Mouse (Mus musculus): Measurements from ENCODE around the gene Rpp38. TPM values are rescaled to one million over a fixed set of nuclear protein-coding genes. Genes with fewer than 3 reads are reported as not detected.

The Rpp38 gene
- polyA plus RNA-seq, 1 experiment, result 17.1 TPM

DNA sequence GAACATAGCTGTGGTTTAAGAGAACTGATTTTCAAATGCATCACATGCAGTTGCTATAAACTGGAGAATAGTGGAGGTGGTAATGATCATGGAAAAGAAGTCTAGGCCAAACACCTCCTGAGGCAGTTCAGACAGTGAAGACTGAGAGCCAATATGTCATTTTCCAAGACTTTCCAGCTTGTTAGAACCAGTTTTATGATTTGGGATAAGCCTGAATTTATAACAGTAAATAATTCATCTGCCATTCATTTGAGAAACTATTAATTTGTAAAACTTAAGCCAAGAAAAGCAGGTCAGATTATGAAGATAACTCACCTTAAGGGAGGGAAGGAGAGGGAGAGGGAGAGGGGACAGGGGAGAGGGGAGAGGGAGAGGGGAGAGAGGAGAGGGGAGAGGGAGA lies 20.7 kb upstream of the Rpp38 start:
- H3K27me3 ChIP-seq (ENCODE audit: control insufficient read depth, insufficient read depth, low read length, poor library complexity, severe bottlenecking), result no peaks in the 10 kb centered on the region
- no peak overlapping the region for H3K4me3 ChIP-seq (ENCODE audit: low read depth, low read length)
- H3K4me1 ChIP-seq (ENCODE audit: control insufficient read depth, insufficient read depth, low read length), result no peaks in the 10 kb centered on the region
- TF ChIP-seq POLR2A (IDR thresholded peaks at IDR 0.05; ENCODE audit: insufficient read depth, low read length) (no peak), CTCF (IDR thresholded peaks at IDR 0.05; ENCODE audit: low read depth, low read length) (no peak), EP300 (IDR thresholded peaks at IDR 0.05; ENCODE audit: insufficient read depth, low read depth, low read length) (no peak)
- no peak overlapping the region for H3K9ac ChIP-seq (ENCODE audit: low read depth, poor library complexity, severe bottlenecking)
- no peak overlapping the region for H3K27ac ChIP-seq (ENCODE audit: insufficient read depth, low read length)
- H3K9me3 ChIP-seq (replicated peaks; ENCODE audit: control insufficient read depth, insufficient read depth, low read length, poor library complexity, severe bottlenecking), result no peaks in the 10 kb centered on the region
- H3K36me3 ChIP-seq (ENCODE audit: control insufficient read depth, insufficient read depth, low read length, poor library complexity, severe bottlenecking), result no peaks in the 10 kb centered on the region

- Histone ChIP-seq H3K27ac (ENCODE audit: insufficient read depth, low read length) (no peak overlapping the region), H3K4me3 (ENCODE audit: low read depth, low read length) (no peak overlapping the region)
- no peak for TF ChIP-seq POLR2A (IDR thresholded peaks at IDR 0.05; ENCODE audit: insufficient read depth, low read length)
- no peak for TF ChIP-seq EP300 (IDR thresholded peaks at IDR 0.05; ENCODE audit: insufficient read depth, low read depth, low read length)
- TF ChIP-seq CTCF (IDR thresholded peaks at IDR 0.05; ENCODE audit: low read depth, low read length), result peak; percentile 18
Measured at GRCm38 (mm10) chr2:3348919-3349318, 16.5 kb upstream of the Rpp38 start.

DNA sequence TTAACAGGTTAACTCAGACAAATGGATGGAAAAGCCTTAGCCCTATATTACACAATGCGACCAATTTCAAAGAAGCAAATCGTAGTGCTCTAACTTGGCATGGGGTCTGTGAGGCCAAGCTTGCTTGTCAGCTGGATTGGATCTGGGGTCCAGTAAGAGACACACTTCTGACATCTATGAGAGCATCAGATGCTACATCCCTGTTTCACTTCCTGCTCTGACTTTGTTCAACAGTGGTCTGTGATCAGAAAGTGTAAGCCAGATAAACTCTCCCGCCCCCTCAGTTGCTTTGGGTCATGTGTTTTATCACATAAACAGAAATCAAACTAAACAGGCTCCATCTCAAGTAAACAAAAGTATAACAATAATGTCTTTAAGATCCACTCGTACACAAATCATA lies 16.0 kb upstream of the Rpp38 start:
- Histone ChIP-seq H3K27ac (ENCODE audit: insufficient read depth, low read length) (no peak overlapping the region), H3K27me3 (ENCODE audit: control insufficient read depth, insufficient read depth, low read length, poor library complexity, severe bottlenecking) (no peaks in the 10 kb centered on the region), H3K9ac (ENCODE audit: low read depth, poor library complexity, severe bottlenecking) (no peak overlapping the region), H3K4me3 (ENCODE audit: low read depth, low read length) (no peak overlapping the region), H3K9me3 (replicated peaks; ENCODE audit: control insufficient read depth, insufficient read depth, low read length, poor library complexity, severe bottlenecking) (no peaks in the 10 kb centered on the region), H3K36me3 (ENCODE audit: control insufficient read depth, insufficient read depth, low read length, poor library complexity, severe bottlenecking) (no peaks in the 10 kb centered on the region), H3K4me1 (ENCODE audit: control insufficient read depth, insufficient read depth, low read length) (no peaks in the 10 kb centered on the region)
- TF ChIP-seq POLR2A (IDR thresholded peaks at IDR 0.05; ENCODE audit: insufficient read depth, low read length), result no peak
- no peak for TF ChIP-seq EP300 (IDR thresholded peaks at IDR 0.05; ENCODE audit: insufficient read depth, low read depth, low read length)
- no peak for TF ChIP-seq CTCF (IDR thresholded peaks at IDR 0.05; ENCODE audit: low read depth, low read length)

More at GRCm38 (mm10) chr2:3348919-3349318, 16.5 kb upstream of the Rpp38 start:
- no peaks in the 10 kb centered on the region for H3K36me3 ChIP-seq (ENCODE audit: control insufficient read depth, insufficient read depth, low read length, poor library complexity, severe bottlenecking)
- no peak overlapping the region for H3K9ac ChIP-seq (ENCODE audit: low read depth, poor library complexity, severe bottlenecking)
- H3K9me3 ChIP-seq (replicated peaks; ENCODE audit: control insufficient read depth, insufficient read depth, low read length, poor library complexity, severe bottlenecking), result no peaks in the 10 kb centered on the region
- H3K4me1 ChIP-seq (ENCODE audit: control insufficient read depth, insufficient read depth, low read length), result no peaks in the 10 kb centered on the region
- no peaks in the 10 kb centered on the region for H3K27me3 ChIP-seq (ENCODE audit: control insufficient read depth, insufficient read depth, low read length, poor library complexity, severe bottlenecking)

GRCm38 (mm10) chr2:3335611-3336301 lies 3.3 kb upstream of the Rpp38 start, which contains the start of gene Acbd7:
Gene Acbd7 (plus strand): TSS chr2:3336168.
- H3K9me3 ChIP-seq (replicated peaks; ENCODE audit: control insufficient read depth, insufficient read depth, low read length, poor library complexity, severe bottlenecking), result no peaks in the 10 kb centered on the region
- H3K4me3 ChIP-seq (ENCODE audit: low read depth, low read length), result peak within 1 kb of the TSS; percentile 76
- no peaks in the 10 kb centered on the region for H3K4me1 ChIP-seq (ENCODE audit: control insufficient read depth, insufficient read depth, low read length)
- H3K27me3 ChIP-seq (ENCODE audit: control insufficient read depth, insufficient read depth, low read length, poor library complexity, severe bottlenecking), result no peaks in the 10 kb centered on the region
- H3K27ac ChIP-seq (ENCODE audit: insufficient read depth, low read length), result no peak within 1 kb of the TSS
- TF ChIP-seq POLR2A (IDR thresholded peaks at IDR 0.05; ENCODE audit: insufficient read depth, low read length) (peak; percentile 14), EP300 (IDR thresholded peaks at IDR 0.05; ENCODE audit: insufficient read depth, low read depth, low read length) (no peak)
- H3K9ac ChIP-seq (ENCODE audit: low read depth, poor library complexity, severe bottlenecking), result peak within 1 kb of the TSS; percentile 11; the same call in 1 of the 2 replicates
- H3K36me3 ChIP-seq (ENCODE audit: control insufficient read depth, insufficient read depth, low read length, poor library complexity, severe bottlenecking), result no peaks in the 10 kb centered on the region

- no peak overlapping the region for H3K9ac ChIP-seq (ENCODE audit: low read depth, poor library complexity, severe bottlenecking)
- no peak overlapping the region for H3K4me3 ChIP-seq (ENCODE audit: low read depth, low read length)
- H3K9me3 ChIP-seq (replicated peaks; ENCODE audit: control insufficient read depth, insufficient read depth, low read length, poor library complexity, severe bottlenecking), result no peaks in the 10 kb centered on the region
- no peak overlapping the region for H3K27ac ChIP-seq (ENCODE audit: insufficient read depth, low read length)
- TF ChIP-seq CTCF (IDR thresholded peaks at IDR 0.05; ENCODE audit: low read depth, low read length) (no peak), EP300 (IDR thresholded peaks at IDR 0.05; ENCODE audit: insufficient read depth, low read depth, low read length) (no peak), POLR2A (IDR thresholded peaks at IDR 0.05; ENCODE audit: insufficient read depth, low read length) (no peak)
- peaks cover 9% of the 10 kb centered on the region for H3K36me3 ChIP-seq (ENCODE audit: control insufficient read depth, insufficient read depth, low read length, poor library complexity, severe bottlenecking)
- no peaks in the 10 kb centered on the region for H3K4me1 ChIP-seq (ENCODE audit: control insufficient read depth, insufficient read depth, low read length)
- no peaks in the 10 kb centered on the region for H3K27me3 ChIP-seq (ENCODE audit: control insufficient read depth, insufficient read depth, low read length, poor library complexity, severe bottlenecking)
Measured at GRCm38 (mm10) chr2:3333761-3334160, 1.3 kb upstream of the Rpp38 start.

DNA sequence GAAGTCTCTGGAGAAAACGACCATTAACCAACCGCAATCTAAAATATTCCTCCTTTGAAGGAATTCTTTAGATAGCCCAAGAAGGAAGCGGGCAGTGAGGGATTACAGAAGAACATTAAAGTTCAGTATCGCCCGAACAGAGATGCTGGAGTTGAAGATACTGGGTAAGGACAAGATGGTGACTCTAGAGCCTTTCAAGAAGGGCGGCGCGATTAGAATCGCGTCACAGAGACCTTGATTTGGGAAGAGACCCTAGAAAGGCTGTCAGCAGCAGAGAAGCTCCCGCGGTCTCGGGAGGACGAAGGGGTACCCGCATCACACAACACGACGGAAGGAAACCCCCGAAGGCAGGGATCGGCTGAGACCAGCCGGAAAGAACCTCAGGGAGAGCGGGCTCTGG lies 387 bp downstream of the Rpp38 start:
- no peaks in the 10 kb centered on the region for H3K27me3 ChIP-seq (ENCODE audit: control insufficient read depth, insufficient read depth, low read length, poor library complexity, severe bottlenecking)
- TF ChIP-seq CTCF (IDR thresholded peaks at IDR 0.05; ENCODE audit: low read depth, low read length) (no peak), POLR2A (IDR thresholded peaks at IDR 0.05; ENCODE audit: insufficient read depth, low read length) (no peak), EP300 (IDR thresholded peaks at IDR 0.05; ENCODE audit: insufficient read depth, low read depth, low read length) (no peak)
- no peaks in the 10 kb centered on the region for H3K4me1 ChIP-seq (ENCODE audit: control insufficient read depth, insufficient read depth, low read length)
- peaks cover 22% of the 10 kb centered on the region for H3K36me3 ChIP-seq (ENCODE audit: control insufficient read depth, insufficient read depth, low read length, poor library complexity, severe bottlenecking)
- peak overlapping the region; percentile 92 for H3K4me3 ChIP-seq (ENCODE audit: low read depth, low read length)
- H3K27ac ChIP-seq (ENCODE audit: insufficient read depth, low read length), result peak overlapping the region; percentile 5; the same call in 1 of the 2 replicates
- peak overlapping the region; percentile 73 for H3K9ac ChIP-seq (ENCODE audit: low read depth, poor library complexity, severe bottlenecking)
- no peaks in the 10 kb centered on the region for H3K9me3 ChIP-seq (replicated peaks; ENCODE audit: control insufficient read depth, insufficient read depth, low read length, poor library complexity, severe bottlenecking)

Measured in ES-Bruce4 (cell line).